In genomic region chr6:84229739-84230138, GRCm38 (mm10) we compare ENCODE assay signal across 19 mouse cellular contexts.
A peak's percentile ranks its signal among the peaks of the same experiment; 100 is the strongest.
DNase-seq lines count a peak whose midpoint lies in the region; ATAC-seq lines count a peak whose summit lies in the region.
"Had no signal": no experiment of that assay in that cellular context is flagged by ENCODE, and none has a peak within 500 bp of the region (broad histone marks: within the 10 kb centered on the region; RNA-seq: fewer than 3 reads in every experiment).

No protein-coding gene starts in this region.

- no peak overlapping the region for H3K4me2 ChIP-seq in embryonic facial prominence, embryonic 15.5 days (replicated peaks)
- no peak overlapping the region for H3K4me2 ChIP-seq in intestine, embryonic 15.5 days (replicated peaks)
- H3K4me2 ChIP-seq: heart, embryonic 13.5 days; hindbrain, embryonic 12.5 days; midbrain, embryonic 11.5 days; neural tube, embryonic 15.5 days had no signal

- no peak overlapping the region for H3K9ac ChIP-seq in embryonic facial prominence, embryonic 15.5 days
- no peak overlapping the region for H3K9ac ChIP-seq in intestine, embryonic 15.5 days
- H3K9ac ChIP-seq: heart, embryonic 13.5 days; hindbrain, embryonic 12.5 days; neural tube, embryonic 15.5 days had no signal

- WGBS in embryonic facial prominence, embryonic 15.5 days: 47% methylated on average over 7 of the region's 7 CpGs
- 62% methylated on average over 7 of the region's 7 CpGs for WGBS in intestine, embryonic 15.5 days

- H3K27ac ChIP-seq in embryonic facial prominence, embryonic 15.5 days (replicated peaks): 0 out of 2 replicates have a peak overlapping the region, but pooled peaks have one; percentile 12
- no peak overlapping the region for H3K27ac ChIP-seq in intestine, embryonic 15.5 days
- H3K27ac ChIP-seq: heart, embryonic 13.5 days; hindbrain, embryonic 12.5 days; kidney, postnatal 0 days; neural tube, embryonic 15.5 days had no signal

- intact Hi-C loops in left cerebral cortex, postnatal 4 days (cut with DNase I): no loop called here

- no peaks in the 10 kb centered on the region for H3K27me3 ChIP-seq in embryonic facial prominence, embryonic 15.5 days
- no peaks in the 10 kb centered on the region for H3K27me3 ChIP-seq in intestine, embryonic 15.5 days (replicated peaks)
- H3K27me3 ChIP-seq: hindbrain, embryonic 12.5 days had no signal

- no peaks in the 10 kb centered on the region for H3K36me3 ChIP-seq in embryonic facial prominence, embryonic 15.5 days
- H3K36me3 ChIP-seq in intestine, embryonic 15.5 days: no peaks in the 10 kb centered on the region
- H3K36me3 ChIP-seq: heart, embryonic 13.5 days; hindbrain, embryonic 12.5 days; neural tube, embryonic 15.5 days had no signal

- H3K9me3 ChIP-seq in embryonic facial prominence, embryonic 15.5 days (replicated peaks): no peaks in the 10 kb centered on the region
- no peaks in the 10 kb centered on the region for H3K9me3 ChIP-seq in intestine, embryonic 15.5 days
- H3K9me3 ChIP-seq: heart, embryonic 13.5 days; hindbrain, embryonic 12.5 days; neural tube, embryonic 15.5 days had no signal

- H3K4me3 ChIP-seq in embryonic facial prominence, embryonic 15.5 days (replicated peaks): no peak overlapping the region
- no peak overlapping the region for H3K4me3 ChIP-seq in intestine, embryonic 15.5 days (replicated peaks)
- H3K4me3 ChIP-seq: heart, embryonic 13.5 days; hindbrain, embryonic 12.5 days; neural tube, embryonic 15.5 days had no signal

- DNase-seq in heart, adult 11 months: peak; percentile 82
- no peak for DNase-seq in heart, adult 18-20 months
- DNase-seq in left cerebral cortex, postnatal 4 days: peak; percentile 28
- no peak for DNase-seq in left cerebral cortex, adult 9 months (ENCODE audit: low spot score in 2 of 2)
- no peak for DNase-seq in thymus, adult 18-20 months
- DNase-seq: adrenal gland, postnatal 36 days; cerebellum, adult 11 months; heart, postnatal 14 days; kidney, adult 11 months; layer of hippocampus, postnatal 36 days; lung, postnatal 4 days had no signal

- peaks cover 58% of the 10 kb centered on the region for H3K4me1 ChIP-seq in embryonic facial prominence, embryonic 15.5 days
- peaks cover 8% of the 10 kb centered on the region; the same call in 1 of the 2 replicates for H3K4me1 ChIP-seq in intestine, embryonic 15.5 days (replicated peaks)

- no peak for ATAC-seq in embryonic facial prominence, embryonic 15.5 days (ENCODE audit: insufficient number of reproducible peaks, low FRiP score, low TSS enrichment, low read depth)
- ATAC-seq in intestine, embryonic 15.5 days: no peak
- ATAC-seq: forebrain, embryonic 16.5 days had no signal

Comparison
In these comparisons a context has a peak if more than half of its experiments do, and no peak if none do; other contexts are left out.
1. DNase-seq: peak in heart, adult 11 months (single experiment) and left cerebral cortex, postnatal 4 days (single experiment); none in heart, adult 18-20 months (0 of 2), left cerebral cortex, adult 9 months (0 of 2) and thymus, adult 18-20 months (0 of 2).